ENCODE assay signal across 20 mouse cellular contexts in the genomic region with DNA sequence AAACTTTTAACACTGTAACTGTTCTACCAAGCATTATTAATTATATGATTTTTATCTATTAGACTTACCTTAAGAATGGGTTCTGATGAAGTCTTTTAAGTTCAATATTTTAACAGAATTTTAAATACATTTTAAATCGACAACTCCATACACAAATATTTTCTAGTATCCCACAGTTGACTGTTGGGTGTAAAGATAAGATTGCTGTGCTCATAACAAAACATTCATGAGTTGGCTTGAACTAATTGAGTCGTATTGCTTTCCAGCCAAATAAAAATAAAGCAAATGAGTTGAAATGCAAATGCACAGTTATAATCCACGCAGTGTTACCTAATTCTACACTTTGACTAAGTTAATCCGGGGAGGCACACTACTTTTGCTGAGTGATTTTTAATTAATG. TPM values are rescaled to one million over a fixed set of nuclear protein-coding genes. Genes with fewer than 3 reads are reported as not detected.
A peak's percentile ranks its signal among the peaks of the same experiment; 100 is the strongest.
DNase-seq lines count a peak whose midpoint lies in the region; ATAC-seq and TF ChIP-seq lines count a peak whose summit lies in the region.
"Had no signal": no experiment of that assay in that cellular context is flagged by ENCODE, and none has a peak within 500 bp of the region (broad histone marks: within the 10 kb centered on the region; RNA-seq: fewer than 3 reads in every experiment).

No protein-coding gene starts in this region.

- H3K4me1 ChIP-seq in midbrain, embryonic 11.5 days (ENCODE audit: control insufficient read depth, insufficient read depth, low read length) = no peaks in the 10 kb centered on the region
- H3K4me1 ChIP-seq in midbrain, embryonic 13.5 days (replicated peaks) = peaks cover 14% of the 10 kb centered on the region
- H3K4me1 ChIP-seq in MEL (ENCODE audit: control insufficient read depth in 1 of 2, insufficient read depth in 2 of 2, low read length in 2 of 2) = peaks cover 11 to 18% of the 10 kb centered on the region in 2 experiments

- no peak for TF ChIP-seq CTCF in MEL (IDR thresholded peaks at IDR 0.05 in 2 of 3, conservative IDR thresholded peaks at IDR 0.05 in 1 of 3; ENCODE audit: control insufficient read depth in 1 of 3, insufficient read depth in 1 of 3, low read depth in 2 of 3, low read length in 3 of 3, poor library complexity in 1 of 3, severe bottlenecking in 1 of 3)

- no peaks in the 10 kb centered on the region for H3K9me3 ChIP-seq in midbrain, embryonic 11.5 days (ENCODE audit: control insufficient read depth, low read length)
- H3K9me3 ChIP-seq in midbrain, embryonic 13.5 days = 0 out of 2 replicates have a peak, but pooled peaks cover 2% of the 10 kb centered on the region
- H3K9me3 ChIP-seq in MEL (replicated peaks; ENCODE audit: insufficient read depth, low read length) = no peaks in the 10 kb centered on the region
- H3K9me3 ChIP-seq: G1E had no signal

- peak; percentile 66 to 68; a peak in 3 of 4 replicates for TF ChIP-seq EP300 in MEL (IDR thresholded peaks at IDR 0.05; ENCODE audit: low read depth in 1 of 2, low read length in 2 of 2)

- H3K9ac ChIP-seq in midbrain, embryonic 11.5 days (ENCODE audit: low read length) = no peak overlapping the region
- no peak overlapping the region for H3K9ac ChIP-seq in midbrain, embryonic 13.5 days (replicated peaks)
- H3K9ac ChIP-seq in MEL (ENCODE audit: control insufficient read depth, low read depth, low read length, poor library complexity, severe bottlenecking) = no peak overlapping the region

- no peak overlapping the region for H3K4me2 ChIP-seq in midbrain, embryonic 11.5 days
- no peak overlapping the region for H3K4me2 ChIP-seq in midbrain, embryonic 13.5 days (replicated peaks)

- no peak for TF ChIP-seq RAD21 in MEL (IDR thresholded peaks at IDR 0.05; ENCODE audit: low read depth, low read length)

- 89% methylated on average over 4 of the region's 4 CpGs for WGBS in midbrain, embryonic 11.5 days
- 91% methylated on average over 4 of the region's 4 CpGs for WGBS in midbrain, embryonic 13.5 days

- H3K36me3 ChIP-seq in midbrain, embryonic 11.5 days (ENCODE audit: control insufficient read depth, insufficient read depth, low read length) = no peaks in the 10 kb centered on the region
- H3K36me3 ChIP-seq in midbrain, embryonic 13.5 days = no peaks in the 10 kb centered on the region
- peaks cover 0 to 25% of the 10 kb centered on the region in 2 experiments; a peak in 2 of 4 replicates for H3K36me3 ChIP-seq in MEL (ENCODE audit: control insufficient read depth in 1 of 2, insufficient read depth in 2 of 2, low read length in 2 of 2)
- H3K36me3 ChIP-seq: G1E had no signal

- DNase-seq in midbrain, embryonic 11.5 days (ENCODE audit: low spot score, missing footprints) = peak; percentile 45
- DNase-seq in MEL (ENCODE audit: low read depth, low spot score) = peak; percentile 24
- DNase-seq in ovary, postnatal 36 days (ENCODE audit: low spot score) = no peak
- DNase-seq: adrenal gland, adult 2 months; adrenal gland, adult 8-10 months; adrenal gland, postnatal 10 days; adrenal gland, postnatal 14 days; adrenal gland, postnatal 25 days; adrenal gland, postnatal 36 days; B cell, adult 2 months; cerebellum, adult 11 months; cerebellum, adult 11-12 months; cerebellum, adult 18-20 months; cerebellum, adult 2 months had no signal

- H3K79me2 ChIP-seq in MEL (ENCODE audit: control insufficient read depth, insufficient read depth, low read length, poor library complexity) = no peaks in the 10 kb centered on the region

- no peak for TF ChIP-seq POLR2A in MEL (IDR thresholded peaks at IDR 0.05; ENCODE audit: control insufficient read depth in 1 of 2, insufficient read depth in 1 of 2, low read depth in 1 of 2, low read length in 2 of 2, poor library complexity in 1 of 2)

- H3K4me3 ChIP-seq in midbrain, embryonic 11.5 days (ENCODE audit: low read depth, low read length) = no peak overlapping the region
- no peak overlapping the region for H3K4me3 ChIP-seq in midbrain, embryonic 13.5 days (replicated peaks)
- no peak overlapping the region for H3K4me3 ChIP-seq in MEL (ENCODE audit: control insufficient read depth in 1 of 2, insufficient read depth in 1 of 2, low read depth in 2 of 2, low read length in 2 of 2)

- no peaks in the 10 kb centered on the region for H3K27me3 ChIP-seq in midbrain, embryonic 11.5 days (ENCODE audit: control insufficient read depth, insufficient read depth, low read length)
- no peaks in the 10 kb centered on the region for H3K27me3 ChIP-seq in midbrain, embryonic 13.5 days
- no peaks in the 10 kb centered on the region for H3K27me3 ChIP-seq in MEL (ENCODE audit: control insufficient read depth in 1 of 2, insufficient read depth in 2 of 2, low read length in 2 of 2)
- H3K27me3 ChIP-seq: CH12.LX, Patski had no signal

- H3K27ac ChIP-seq in midbrain, embryonic 11.5 days (ENCODE audit: low read depth, low read length) = no peak overlapping the region
- no peak overlapping the region for H3K27ac ChIP-seq in midbrain, embryonic 13.5 days
- H3K27ac ChIP-seq in MEL (ENCODE audit: control insufficient read depth, low read depth, low read length) = no peak overlapping the region

- ATAC-seq in midbrain, embryonic 11.5 days (ENCODE audit: low FRiP score) = no peak
- no peak for ATAC-seq in midbrain, embryonic 13.5 days
- ATAC-seq: activated CD4-positive, CD25-positive, alpha-beta regulatory T cell, adult 4 months; CD4-positive, CD25-positive, alpha-beta regulatory T cell, adult 4 months; Patski had no signal

TF ChIP-seq in MEL, 35 proteins besides CTCF, POLR2A, EP300 and RAD21:
- TF ChIP-seq ETS1 (IDR thresholded peaks at IDR 0.05; ENCODE audit: low read depth, low read length) (no peak), MXI1 (IDR thresholded peaks at IDR 0.05; ENCODE audit: low read depth, low read length) (no peak), GATA1 (IDR thresholded peaks at IDR 0.05; ENCODE audit: low read depth, low read length) (peak; percentile 38; the same call in 1 of the 2 replicates), TCF12 (IDR thresholded peaks at IDR 0.05; ENCODE audit: low read depth, low read length) (0 out of 2 replicates have a peak, but pooled peaks have one; percentile 10), UBTF (IDR thresholded peaks at IDR 0.05; ENCODE audit: borderline replicate concordance, insufficient read depth, low read depth, low read length) (no peak)

RNA-seq across cellular contexts. Expression of a gene that starts 6.0 kb away (rescaled TPM):
- polyA plus RNA-seq in midbrain, embryonic 11.5 days (2014; fragmentation: Nextera tagmentation; extraction: Ambion mirVana) = 39.4 and 44.2 TPM in 2 replicates
- 5.8 and 5.9 TPM in 2 replicates for polyA plus RNA-seq in midbrain, embryonic 13.5 days (2015; fragmentation: Nextera tagmentation; extraction: Ambion mirVana)
- 4.7 and 7.4 TPM in 2 replicates for total RNA-seq in MEL (2012; rRNA removed)
- polyA plus RNA-seq in MEL (2012; ENCODE audit: insufficient read depth in 1 of 2, insufficient read length in 2 of 2, low read depth in 1 of 2, low replicate concordance in 2 of 2, missing spikeins in 1 of 2) = 1 to 10 TPM in 1 of 2 experiments, not detected in 1; 8.8 TPM
- total RNA-seq: CH12.LX had no signal
